Mouse (Mus musculus): Measurements from ENCODE around the gene Por. TPM values are rescaled to one million over a fixed set of nuclear protein-coding genes. Genes with fewer than 3 reads are reported as not detected.

The Por gene
- polyA plus RNA-seq, 1 experiment, result 218 TPM

- no peak for TF ChIP-seq GATA1 (IDR thresholded peaks at IDR 0.05; ENCODE audit: low read length)
Observed at GRCm38 (mm10) chr5:135744742-135745141, 74.9 kb downstream of the Por start.

GRCm38 (mm10) chr5:135751041-135751440 lies 81.2 kb downstream of the Por start:
- TF ChIP-seq GATA1 (IDR thresholded peaks at IDR 0.05; ENCODE audit: low read length), result no peak

GRCm38 (mm10) chr5:135751595-135751994 lies 81.8 kb downstream of the Por start:
- TF ChIP-seq GATA1 (IDR thresholded peaks at IDR 0.05; ENCODE audit: low read length), result no peak

- TF ChIP-seq GATA1 (IDR thresholded peaks at IDR 0.05; ENCODE audit: low read length), result no peak
Observed at GRCm38 (mm10) chr5:135761881-135762280, 92.0 kb downstream of the Por start.

GRCm38 (mm10) chr5:135763526-135763925 lies 93.7 kb downstream of the Por start:
- TF ChIP-seq GATA1 (IDR thresholded peaks at IDR 0.05; ENCODE audit: low read length), result no peak

- no peak for TF ChIP-seq GATA1 (IDR thresholded peaks at IDR 0.05; ENCODE audit: low read length)
Observed at GRCm38 (mm10) chr5:135764971-135765370, 95.1 kb downstream of the Por start.

GRCm38 (mm10) chr5:135772519-135772918 lies 102.7 kb downstream of the Por start:
- no peak for TF ChIP-seq GATA1 (IDR thresholded peaks at IDR 0.05; ENCODE audit: low read length)

GRCm38 (mm10) chr5:135776546-135776945 lies 106.7 kb downstream of the Por start:
- no peak for TF ChIP-seq GATA1 (IDR thresholded peaks at IDR 0.05; ENCODE audit: low read length)

- no peak for TF ChIP-seq GATA1 (IDR thresholded peaks at IDR 0.05; ENCODE audit: low read length)
Observed at GRCm38 (mm10) chr5:135777796-135778470, 108.1 kb downstream of the Por start, which contains the start of gene Styxl1. Styxl1 (minus strand) TSS chr5:135778385.

- TF ChIP-seq GATA1 (IDR thresholded peaks at IDR 0.05; ENCODE audit: low read length), result no peak
Observed at GRCm38 (mm10) chr5:135778471-135779445, 108.9 kb downstream of the Por start, which contains the start of gene Mdh2. Mdh2 (plus strand) TSS chr5:135778480.

GRCm38 (mm10) chr5:135780331-135780730 lies 110.5 kb downstream of the Por start:
- TF ChIP-seq GATA1 (IDR thresholded peaks at IDR 0.05; ENCODE audit: low read length), result no peak

- TF ChIP-seq GATA1 (IDR thresholded peaks at IDR 0.05; ENCODE audit: low read length), result no peak
Observed at GRCm38 (mm10) chr5:135782901-135783300, 113.1 kb downstream of the Por start.

Other genes starting within 250 kb of the Por start
- gene Hip1, start 124.9 kb upstream of the Por start, polyA plus RNA-seq (2012), result not detected in 2 replicates
- not detected in 2 replicates for gene Ccl26, start 106.5 kb upstream of the Por start, polyA plus RNA-seq (2012)
- gene Ccl24, start 97.0 kb upstream of the Por start, polyA plus RNA-seq (2012), result not detected in 2 replicates
- 45.0 and 47.2 TPM in 2 replicates for gene Rhbdd2, start 37.4 kb upstream of the Por start, polyA plus RNA-seq (2012)
- gene Tmem120a, start 74.4 kb downstream of the Por start, polyA plus RNA-seq (2012), result 15.1 and 18.6 TPM in 2 replicates
- gene Styxl1, start 108.4 kb downstream of the Por start, polyA plus RNA-seq (2012), result 0.05 TPM in 1 of 2 replicates, not detected in the other
- gene Mdh2, start 108.4 kb downstream of the Por start, polyA plus RNA-seq (2012), result 746 and 850 TPM in 2 replicates
- not detected in 2 replicates for gene Srrm3, start 136.9 kb downstream of the Por start, polyA plus RNA-seq (2012)
- not detected in 2 replicates for gene Hspb1, start 217.9 kb downstream of the Por start, polyA plus RNA-seq (2012)

All from G1E-ER4 (cell line).